Mouse (Mus musculus): Measurements from ENCODE around the gene Espl1. TPM values are rescaled to one million over a fixed set of nuclear protein-coding genes. Genes with fewer than 3 reads are reported as not detected.
A peak's percentile ranks its signal among the peaks of the same experiment; 100 is the strongest.

Gene Espl1
- polyA plus RNA-seq, 1 experiment from 2014 or later: 10.9 TPM

GRCm38 (mm10) chr15:102255547-102256255 lies 40.4 kb upstream of the Espl1 start:
- Histone ChIP-seq H3K27ac (ENCODE audit: low read length) (no peak overlapping the region), H3K9ac (replicated peaks; ENCODE audit: low read depth, low read length) (no peak overlapping the region), H3K4me1 (replicated peaks; ENCODE audit: control insufficient read depth, insufficient read depth, low read length) (peaks cover 16% of the 10 kb centered on the region), H3K4me3 (replicated peaks; ENCODE audit: low read length) (no peak overlapping the region), H3K4me2 (ENCODE audit: low read length) (no peak overlapping the region), H3K36me3 (ENCODE audit: control insufficient read depth, insufficient read depth) (no peaks in the 10 kb centered on the region), H3K9me3 (ENCODE audit: control insufficient read depth, low read length) (no peaks in the 10 kb centered on the region), H3K27me3 (replicated peaks; ENCODE audit: control insufficient read depth, insufficient read depth, low read length) (no peaks in the 10 kb centered on the region; the same call in 1 of the 2 replicates)
- 55% methylated on average over 14 of the region's 14 CpGs for WGBS
- ATAC-seq: no peak

DNA sequence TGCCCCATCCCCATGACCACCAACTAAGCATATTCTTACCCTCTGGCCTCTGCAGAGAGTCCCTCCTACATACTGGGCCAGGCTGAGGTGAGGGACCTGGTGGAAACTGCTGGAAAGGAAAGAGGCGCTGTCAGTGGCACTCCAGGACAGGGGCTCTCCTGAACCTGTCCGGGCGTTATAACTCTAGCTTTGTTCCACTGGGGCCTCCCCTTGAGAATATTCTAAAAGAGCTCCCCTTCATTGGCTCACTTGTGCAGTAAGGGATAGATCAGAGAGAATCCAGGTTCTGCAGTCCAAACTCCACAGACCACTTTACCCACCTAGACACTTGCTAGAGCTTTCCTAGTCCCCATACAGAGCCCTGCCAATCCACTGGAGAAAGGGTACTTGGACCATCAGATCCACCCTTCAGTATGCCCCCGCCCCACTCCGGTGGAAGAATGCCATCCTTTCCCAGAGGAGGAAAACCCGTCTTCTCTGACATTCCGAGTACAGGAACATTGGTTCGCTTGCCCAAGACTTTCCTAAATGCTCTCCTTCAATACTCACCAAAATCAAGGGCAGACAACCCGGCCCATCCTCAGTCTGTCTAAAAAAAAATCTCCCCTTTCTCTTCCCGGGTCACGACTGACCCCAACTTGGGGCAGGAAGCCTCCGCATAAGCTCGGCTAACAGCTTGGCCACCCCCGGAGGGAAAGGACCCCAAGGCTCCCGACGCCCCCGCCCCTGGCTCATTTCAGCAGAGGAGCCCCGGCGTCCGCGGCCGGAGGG lies 39.5 kb upstream of the Espl1 start:
- H3K4me1 ChIP-seq (replicated peaks; ENCODE audit: control insufficient read depth, insufficient read depth, low read length): peaks cover 16% of the 10 kb centered on the region
- H3K9me3 ChIP-seq (ENCODE audit: control insufficient read depth, low read length): no peaks in the 10 kb centered on the region
- no peaks in the 10 kb centered on the region for H3K36me3 ChIP-seq (ENCODE audit: control insufficient read depth, insufficient read depth)
- H3K4me3 ChIP-seq (replicated peaks; ENCODE audit: low read length): peak overlapping the region; percentile 57
- no peaks in the 10 kb centered on the region; the same call in 1 of the 2 replicates for H3K27me3 ChIP-seq (replicated peaks; ENCODE audit: control insufficient read depth, insufficient read depth, low read length)
- ATAC-seq: no peak
- H3K9ac ChIP-seq (replicated peaks; ENCODE audit: low read depth, low read length): peak overlapping the region; percentile 71
- no peak overlapping the region for H3K27ac ChIP-seq (ENCODE audit: low read length)
- WGBS: 8% methylated on average over 22 of the region's 22 CpGs
- peak overlapping the region; percentile 83 for H3K4me2 ChIP-seq (ENCODE audit: low read length)

DNA sequence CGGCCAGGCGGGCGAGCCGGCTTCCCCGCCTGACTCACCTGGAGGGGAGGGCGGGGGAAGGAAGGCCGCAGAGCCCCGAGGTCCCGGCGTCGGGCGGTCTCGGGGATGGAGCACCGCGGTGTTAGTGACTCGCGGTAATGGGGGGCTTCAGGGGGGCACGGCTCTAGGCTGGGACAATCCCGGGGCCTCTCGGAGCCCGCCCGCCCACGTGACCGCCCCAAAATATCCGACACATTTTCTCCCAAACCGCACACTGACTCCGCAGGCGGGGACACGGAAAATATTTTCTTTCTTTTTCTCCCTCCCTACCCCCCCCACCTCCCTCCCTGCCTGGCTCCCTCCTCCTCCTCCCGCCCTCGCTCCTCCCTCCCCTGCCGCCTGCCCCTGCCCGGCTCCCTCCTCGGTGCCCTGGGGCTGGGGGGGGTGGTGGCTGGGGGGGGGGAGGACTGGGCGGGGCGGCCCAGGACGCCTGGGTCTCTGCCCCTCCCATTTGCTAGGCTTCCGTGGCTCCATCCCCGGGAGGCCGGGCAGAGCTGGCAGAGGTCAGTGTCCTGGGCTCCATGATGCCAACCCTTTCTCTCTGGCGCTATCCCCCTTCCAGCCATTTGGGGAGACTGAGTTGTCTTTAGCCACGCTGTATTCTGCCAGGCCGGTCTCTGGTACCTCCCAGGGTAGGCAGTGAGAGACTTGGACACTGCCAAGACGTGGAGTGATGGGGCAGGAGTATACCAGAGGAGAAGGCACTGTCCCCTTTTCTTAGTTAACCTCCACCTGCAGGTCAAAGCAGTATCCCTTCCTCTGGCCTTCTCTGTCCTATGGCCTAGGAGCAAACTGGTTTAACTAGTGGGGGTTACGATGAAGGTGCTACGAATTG lies 38.6 kb upstream of the Espl1 start, which contains the start of gene Rarg:
Gene Rarg, minus strand, starts transcription at position 316 of the 874 bp plus-strand sequence.
- peak within 1 kb of the TSS; percentile 83 for H3K4me2 ChIP-seq (ENCODE audit: low read length)
- no peaks in the 10 kb centered on the region for H3K36me3 ChIP-seq (ENCODE audit: control insufficient read depth, insufficient read depth)
- whole genome bisulfite sequencing: 1% methylated on average over 25 of the region's 46 CpGs
- no peak within 1 kb of the TSS for H3K27ac ChIP-seq (ENCODE audit: low read length)
- H3K4me3 ChIP-seq (replicated peaks; ENCODE audit: low read length): peak within 1 kb of the TSS; percentile 57
- no peaks in the 10 kb centered on the region for H3K9me3 ChIP-seq (ENCODE audit: control insufficient read depth, low read length)
- H3K9ac ChIP-seq (replicated peaks; ENCODE audit: low read depth, low read length): peak within 1 kb of the TSS; percentile 71
- no peaks in the 10 kb centered on the region; the same call in 1 of the 2 replicates for H3K27me3 ChIP-seq (replicated peaks; ENCODE audit: control insufficient read depth, insufficient read depth, low read length)
- ATAC-seq: peak; percentile 56; the same call in 1 of the 2 replicates
- H3K4me1 ChIP-seq (replicated peaks; ENCODE audit: control insufficient read depth, insufficient read depth, low read length): peaks cover 16% of the 10 kb centered on the region

DNA sequence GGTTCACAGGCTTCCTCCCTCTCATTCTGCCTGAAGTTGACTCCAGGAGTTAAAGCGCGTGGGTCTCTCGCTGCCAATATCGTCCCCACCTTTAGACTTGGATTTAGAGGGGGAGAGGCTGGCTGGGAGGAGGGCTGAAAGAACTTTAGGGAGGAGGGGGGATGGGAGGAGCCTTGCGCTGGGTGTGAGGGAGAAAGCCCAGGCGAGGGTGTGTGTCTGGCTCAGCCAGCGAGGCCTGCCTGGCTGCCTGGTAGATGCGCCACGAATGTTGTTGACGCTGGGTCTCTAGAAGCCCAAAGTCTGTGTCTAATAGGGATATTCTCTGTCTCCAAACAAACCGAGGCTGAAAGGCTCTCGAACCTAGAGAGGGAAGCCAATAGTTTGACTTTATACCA lies 38.0 kb upstream of the Espl1 start:
- peak overlapping the region; percentile 83 for H3K4me2 ChIP-seq (ENCODE audit: low read length)
- H3K36me3 ChIP-seq (ENCODE audit: control insufficient read depth, insufficient read depth): no peaks in the 10 kb centered on the region
- peaks cover 16% of the 10 kb centered on the region for H3K4me1 ChIP-seq (replicated peaks; ENCODE audit: control insufficient read depth, insufficient read depth, low read length)
- no peak overlapping the region; the same call in 1 of the 2 replicates for H3K4me3 ChIP-seq (replicated peaks; ENCODE audit: low read length)
- 12% methylated on average over 12 of the region's 12 CpGs for WGBS
- H3K27me3 ChIP-seq (replicated peaks; ENCODE audit: control insufficient read depth, insufficient read depth, low read length): no peaks in the 10 kb centered on the region; the same call in 1 of the 2 replicates
- no peak overlapping the region for H3K27ac ChIP-seq (ENCODE audit: low read length)
- 0 out of 2 replicates have a peak, but pooled peaks have one; percentile 18 for ATAC-seq
- H3K9me3 ChIP-seq (ENCODE audit: control insufficient read depth, low read length): no peaks in the 10 kb centered on the region
- H3K9ac ChIP-seq (replicated peaks; ENCODE audit: low read depth, low read length): no peak overlapping the region

DNA sequence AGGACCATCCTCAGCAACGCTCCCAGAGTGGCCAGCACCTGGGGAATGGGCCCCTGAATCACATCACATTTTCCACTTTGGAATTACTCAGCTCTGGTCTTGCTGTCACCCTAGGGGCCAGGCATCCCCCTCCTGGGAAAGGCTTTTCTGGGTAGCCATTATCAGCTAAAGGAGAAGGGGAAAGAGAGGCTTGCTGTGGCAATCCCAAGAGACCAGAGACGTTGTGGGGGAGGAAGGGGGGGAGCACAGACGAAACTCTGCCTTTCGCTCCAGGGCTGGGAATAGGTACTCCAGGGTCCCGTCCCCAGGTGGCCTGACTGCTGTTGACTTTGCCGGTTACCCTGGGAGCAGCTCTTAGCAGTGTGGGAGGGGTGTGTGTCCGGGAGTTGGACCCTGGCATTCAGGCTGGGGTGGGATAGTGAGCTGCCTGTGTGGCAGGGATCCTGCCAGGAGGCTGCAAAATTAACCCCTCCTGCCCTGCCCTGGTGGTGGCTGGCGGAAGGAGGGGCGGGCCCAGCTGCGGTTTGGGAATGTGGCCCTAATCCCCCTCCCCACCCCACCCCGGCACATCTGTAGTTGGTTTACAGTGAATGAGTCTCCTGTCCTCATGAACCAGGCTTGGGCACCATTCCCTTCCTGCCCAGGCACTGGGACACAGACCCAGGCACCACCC lies 37.3 kb upstream of the Espl1 start:
- Histone ChIP-seq H3K4me3 (replicated peaks; ENCODE audit: low read length) (no peak overlapping the region), H3K9me3 (ENCODE audit: control insufficient read depth, low read length) (no peaks in the 10 kb centered on the region), H3K36me3 (ENCODE audit: control insufficient read depth, insufficient read depth) (no peaks in the 10 kb centered on the region), H3K9ac (replicated peaks; ENCODE audit: low read depth, low read length) (no peak overlapping the region), H3K27ac (ENCODE audit: low read length) (no peak overlapping the region), H3K27me3 (replicated peaks; ENCODE audit: control insufficient read depth, insufficient read depth, low read length) (peaks cover 1% of the 10 kb centered on the region; the same call in 1 of the 2 replicates), H3K4me1 (replicated peaks; ENCODE audit: control insufficient read depth, insufficient read depth, low read length) (peaks cover 16% of the 10 kb centered on the region), H3K4me2 (ENCODE audit: low read length) (no peak overlapping the region)
- no peak for ATAC-seq
- WGBS: 27% methylated on average over 9 of the region's 11 CpGs

- Histone ChIP-seq H3K9me3 (ENCODE audit: control insufficient read depth, low read length) (no peaks in the 10 kb centered on the region), H3K27ac (ENCODE audit: low read length) (no peak overlapping the region), H3K36me3 (ENCODE audit: control insufficient read depth, insufficient read depth) (no peaks in the 10 kb centered on the region), H3K27me3 (replicated peaks; ENCODE audit: control insufficient read depth, insufficient read depth, low read length) (0 out of 2 replicates have a peak, but pooled peaks cover 2% of the 10 kb centered on the region), H3K9ac (replicated peaks; ENCODE audit: low read depth, low read length) (no peak overlapping the region), H3K4me2 (ENCODE audit: low read length) (no peak overlapping the region), H3K4me3 (replicated peaks; ENCODE audit: low read length) (no peak overlapping the region), H3K4me1 (replicated peaks; ENCODE audit: control insufficient read depth, insufficient read depth, low read length) (peaks cover 8% of the 10 kb centered on the region)
- ATAC-seq: no peak
- WGBS: 52% methylated on average over 7 of the region's 7 CpGs
Measured at GRCm38 (mm10) chr15:102262582-102262981, 33.5 kb upstream of the Espl1 start.

- Histone ChIP-seq H3K36me3 (ENCODE audit: control insufficient read depth, insufficient read depth) (no peaks in the 10 kb centered on the region), H3K4me3 (replicated peaks; ENCODE audit: low read length) (no peak overlapping the region), H3K9me3 (ENCODE audit: control insufficient read depth, low read length) (no peaks in the 10 kb centered on the region), H3K4me1 (replicated peaks; ENCODE audit: control insufficient read depth, insufficient read depth, low read length) (peaks cover 4% of the 10 kb centered on the region), H3K9ac (replicated peaks; ENCODE audit: low read depth, low read length) (no peak overlapping the region), H3K27ac (ENCODE audit: low read length) (no peak overlapping the region), H3K4me2 (ENCODE audit: low read length) (no peak overlapping the region), H3K27me3 (replicated peaks; ENCODE audit: control insufficient read depth, insufficient read depth, low read length) (0 out of 2 replicates have a peak, but pooled peaks cover 2% of the 10 kb centered on the region)
- 79% methylated on average over 2 of the region's 2 CpGs for WGBS
- ATAC-seq: no peak
Measured at GRCm38 (mm10) chr15:102263037-102263436, 33.0 kb upstream of the Espl1 start.

GRCm38 (mm10) chr15:102265548-102265947 lies 30.5 kb upstream of the Espl1 start:
- no peak for ATAC-seq
- Histone ChIP-seq H3K4me2 (ENCODE audit: low read length) (no peak overlapping the region), H3K4me1 (replicated peaks; ENCODE audit: control insufficient read depth, insufficient read depth, low read length) (no peaks in the 10 kb centered on the region), H3K27ac (ENCODE audit: low read length) (no peak overlapping the region), H3K9me3 (ENCODE audit: control insufficient read depth, low read length) (no peaks in the 10 kb centered on the region), H3K27me3 (replicated peaks; ENCODE audit: control insufficient read depth, insufficient read depth, low read length) (peaks cover 7% of the 10 kb centered on the region; the same call in 1 of the 2 replicates), H3K36me3 (ENCODE audit: control insufficient read depth, insufficient read depth) (no peaks in the 10 kb centered on the region), H3K4me3 (replicated peaks; ENCODE audit: low read length) (no peak overlapping the region), H3K9ac (replicated peaks; ENCODE audit: low read depth, low read length) (no peak overlapping the region)
- 91% methylated on average over 5 of the region's 5 CpGs for WGBS
